Mouse (Mus musculus) bone marrow, adult 2 months (tissue): ENCODE measurements around the gene Ccdc180. TPM values are rescaled to one million over a fixed set of nuclear protein-coding genes. Genes with fewer than 3 reads are reported as not detected.

ENCODE experiments used
- H3K27ac ChIP-seq: fragments of 200-500 bp; 2 replicates; pipeline ENCODE4 v1.5.1; 2012; ENCODE audit warnings: low read depth, mild to moderate bottlenecking, control low read depth, inconsistent platforms, low read length; ENCODE audit not compliant: control insufficient read depth, poor library complexity, insufficient read depth
- H3K4me1 ChIP-seq: fragments of 200-500 bp; 2 replicates; pipeline ENCODE4 v1.6.1; 2011; ENCODE audit warnings: low read length; ENCODE audit not compliant: control insufficient read depth, insufficient read depth
- H3K4me3 ChIP-seq: fragments of 200-500 bp; replicated peaks from 2 replicates; pipeline ENCODE3; 2011; ENCODE audit warnings: mild to moderate bottlenecking, low read depth, low read length, control low read depth; ENCODE audit not compliant: control insufficient read depth
- CTCF ChIP-seq: fragments of 200-500 bp; IDR thresholded peaks from 2 replicates; pipeline ENCODE4 v1.5.1; 2011; ENCODE audit warnings: low read length, control low read depth; ENCODE audit not compliant: control insufficient read depth, insufficient read depth
- POLR2A ChIP-seq: fragments of 200-500 bp; IDR thresholded peaks from 2 replicates; pipeline ENCODE4 v1.6.1; 2011; ENCODE audit warnings: low read depth, mild to moderate bottlenecking, control low read depth, low read length, borderline replicate concordance; ENCODE audit not compliant: control insufficient read depth
- WGBS: fragments of 180-500 bp; shearing (Covaris S2); methylation state at CpG from one replicate; pipeline ENCODE4 v1.1.7; 2018; 5-methylcytosine and 5-hydroxymethylcytosine counted together
- polyA plus RNA-seq: library from polyadenylated mRNA; stranded (reverse); fragments of >200 nt; gene quantifications from 2 replicates; pipeline ENCODE4 v1.2.4, GENCODE M21; 2011; ENCODE audit warnings: low replicate concordance; ENCODE audit not compliant: missing spikeins, insufficient read depth, insufficient read length

Gene Ccdc180
- polyA plus RNA-seq, 1 experiment = 1.4 TPM

GRCm38 (mm10) chr4:45971806-45972447 lies 81.8 kb downstream of the Ccdc180 start:
- H3K27ac ChIP-seq = peak overlapping the region; percentile 86
- 2% methylated on average over 51 of the region's 51 CpGs for WGBS
- H3K4me1 ChIP-seq = peaks cover 1% of the 10 kb centered on the region
- peak overlapping the region; percentile 89 for H3K4me3 ChIP-seq
- TF ChIP-seq POLR2A (peak; percentile 42; the same call in 1 of the 2 replicates), CTCF (peak; percentile 84)

GRCm38 (mm10) chr4:45972448-45972854 lies 82.3 kb downstream of the Ccdc180 start:
- WGBS = under 1% methylated on average over 51 of the region's 53 CpGs
- peak overlapping the region; percentile 86 for H3K27ac ChIP-seq
- 0 out of 2 replicates have a peak, but pooled peaks have one; percentile 16 for TF ChIP-seq POLR2A
- no peak for TF ChIP-seq CTCF
- peaks cover 1% of the 10 kb centered on the region for H3K4me1 ChIP-seq
- peak overlapping the region; percentile 89 for H3K4me3 ChIP-seq

- Histone ChIP-seq H3K4me1 (peaks cover 1% of the 10 kb centered on the region), H3K4me3 (peak overlapping the region; percentile 89), H3K27ac (no peak overlapping the region)
- WGBS = 37% methylated on average over 9 of the region's 9 CpGs
- no peak for TF ChIP-seq CTCF
- TF ChIP-seq POLR2A = no peak
These were observed 82.8 kb downstream of the Ccdc180 start for GRCm38 (mm10) chr4:45972951-45973350.

GRCm38 (mm10) chr4:45976931-45977667 lies 87.0 kb downstream of the Ccdc180 start:
- 73% methylated on average over 6 of the region's 6 CpGs for WGBS
- TF ChIP-seq CTCF = no peak
- no peak for TF ChIP-seq POLR2A
- H3K27ac ChIP-seq = no peak overlapping the region
- peaks cover 5% of the 10 kb centered on the region for H3K4me1 ChIP-seq
- no peak overlapping the region for H3K4me3 ChIP-seq

- no peak overlapping the region for H3K27ac ChIP-seq
- TF ChIP-seq CTCF = no peak
- no peak for TF ChIP-seq POLR2A
- H3K4me3 ChIP-seq = no peak overlapping the region
- 61% methylated on average over 2 of the region's 2 CpGs for WGBS
- peaks cover 3% of the 10 kb centered on the region for H3K4me1 ChIP-seq
These were observed 89.8 kb downstream of the Ccdc180 start for GRCm38 (mm10) chr4:45979916-45980315.

- TF ChIP-seq POLR2A (no peak), CTCF (no peak)
- Histone ChIP-seq H3K4me3 (no peak overlapping the region), H3K27ac (no peak overlapping the region; the same call in 1 of the 2 replicates), H3K4me1 (peaks cover 3% of the 10 kb centered on the region)
These were observed 91.0 kb downstream of the Ccdc180 start for GRCm38 (mm10) chr4:45981054-45981453.

GRCm38 (mm10) chr4:45990427-45991135 lies 100.5 kb downstream of the Ccdc180 start:
- H3K4me3 ChIP-seq = no peak overlapping the region
- no peak for TF ChIP-seq CTCF
- TF ChIP-seq POLR2A = no peak
- WGBS = 79% methylated on average over 6 of the region's 6 CpGs
- no peak overlapping the region for H3K27ac ChIP-seq
- no peaks in the 10 kb centered on the region for H3K4me1 ChIP-seq

GRCm38 (mm10) chr4:45998536-45998935 lies 108.4 kb downstream of the Ccdc180 start:
- whole genome bisulfite sequencing = 90% methylated on average over 4 of the region's 4 CpGs
- TF ChIP-seq POLR2A (no peak), CTCF (no peak)
- Histone ChIP-seq H3K4me3 (no peak overlapping the region), H3K27ac (no peak overlapping the region), H3K4me1 (no peaks in the 10 kb centered on the region; the same call in 1 of the 2 replicates)

Other genes with a start within 250 kb of the Ccdc180 start
- gene Aldh1b1, start 91.3 kb upstream of the Ccdc180 start, polyA plus RNA-seq = 2.3 and 13.1 TPM in 2 replicates
- gene Igfbpl1, start 63.4 kb upstream of the Ccdc180 start, polyA plus RNA-seq = 1.6 TPM in 1 of 2 replicates, not detected in the other
- not detected in 2 replicates for gene Stra6l, start 41.6 kb upstream of the Ccdc180 start, polyA plus RNA-seq
- gene Tdrd7, start 75.0 kb downstream of the Ccdc180 start, polyA plus RNA-seq = 8.6 and 15.2 TPM in 2 replicates
- 41.9 and 46.9 TPM in 2 replicates for gene Tmod1, start 148.6 kb downstream of the Ccdc180 start, polyA plus RNA-seq
- gene Ncbp1, start 248.3 kb downstream of the Ccdc180 start, polyA plus RNA-seq = 39.9 and 40.9 TPM in 2 replicates
- gene Tstd2, start 248.4 kb downstream of the Ccdc180 start, polyA plus RNA-seq = 8.3 and 12.6 TPM in 2 replicates